Mouse (Mus musculus) stomach, postnatal 0 days (tissue): Measurements from ENCODE around the gene Prcp. TPM values are rescaled to one million over a fixed set of nuclear protein-coding genes. Genes with fewer than 3 reads are reported as not detected.
A peak's percentile ranks its signal among the peaks of the same experiment; 100 is the strongest.

Experiments
- ATAC-seq: fragments of 200-750 bp; cut with Nextera tagmentation; 2 replicates; pipeline ENCODE4 v1.8.0; 2017; ENCODE audit not compliant: low FRiP score, low TSS enrichment
- DNase-seq: peaks from one replicate; pipeline ENCODE4 v3.0.0-alpha.2; 2016; ENCODE audit warnings: low spot score
- H3K27ac ChIP-seq: fragments of 300-500 bp; sonication (generic); replicated peaks from 2 replicates; pipeline ENCODE4 v1.5.1; 2014; ENCODE audit warnings: mild to moderate bottlenecking, control low read depth
- H3K27me3 ChIP-seq: fragments of 300-500 bp; sonication (generic); 2 replicates; pipeline ENCODE4 v1.6.1; 2014; ENCODE audit warnings: low read length; ENCODE audit not compliant: control insufficient read depth, insufficient read depth
- H3K36me3 ChIP-seq: fragments of 300-500 bp; sonication (generic); 2 replicates; pipeline ENCODE4 v1.6.1; 2014; ENCODE audit warnings: low read length, mixed read lengths; ENCODE audit not compliant: control insufficient read depth, insufficient read depth
- H3K4me1 ChIP-seq: fragments of 300-500 bp; sonication (generic); replicated peaks from 2 replicates; pipeline ENCODE4 v1.6.1; 2014; ENCODE audit warnings: antibody characterized with exemption; ENCODE audit not compliant: control insufficient read depth, insufficient read depth
- H3K4me2 ChIP-seq: fragments of 300-500 bp; sonication (generic); replicated peaks from 2 replicates; pipeline ENCODE4 v1.6.1; 2014; ENCODE audit warnings: low read depth, mild to moderate bottlenecking, control low read depth, moderate library complexity
- H3K4me3 ChIP-seq: fragments of 300-500 bp; sonication (generic); 2 replicates; pipeline ENCODE4 v1.5.1; 2014; ENCODE audit warnings: low read depth, low read length, control low read depth
- H3K9ac ChIP-seq: fragments of 300-500 bp; sonication (generic); 2 replicates; pipeline ENCODE4 v1.6.1; 2014; ENCODE audit warnings: mild to moderate bottlenecking, low read length, control low read depth, mixed read lengths
- H3K9me3 ChIP-seq: fragments of 300-500 bp; sonication (generic); 2 replicates; pipeline ENCODE4 v1.6.1; 2016; ENCODE audit warnings: low read length; ENCODE audit not compliant: control insufficient read depth
- CTCF ChIP-seq: IDR thresholded peaks from 2 replicates; pipeline ENCODE4 v1.5.1; 2016; ENCODE audit warnings: antibody characterized with exemption, low read depth, mild to moderate bottlenecking, moderate library complexity
- EP300 ChIP-seq: optimal IDR thresholded peaks from 2 replicates; pipeline ENCODE3; 2016; ENCODE audit warnings: antibody characterized with exemption
- WGBS: fragments of 180-500 bp; shearing (Covaris S2); extraction: QIAGEN DNeasy Blood & Tissue Kit; methylation state at CpG from one replicate; pipeline ENCODE4 v1.1.7; 2014; 5-methylcytosine and 5-hydroxymethylcytosine counted together
- polyA plus RNA-seq: library from polyadenylated mRNA; unstranded; fragments of >200 nt; fragmentation: Nextera tagmentation; extraction: Ambion mirVana; gene quantifications from 2 replicates; pipeline ENCODE4 v1.2.1, GENCODE M21; 2015

Prcp gene
- polyA plus RNA-seq, 1 experiment from 2014 or later: 14.7 TPM

DNA sequence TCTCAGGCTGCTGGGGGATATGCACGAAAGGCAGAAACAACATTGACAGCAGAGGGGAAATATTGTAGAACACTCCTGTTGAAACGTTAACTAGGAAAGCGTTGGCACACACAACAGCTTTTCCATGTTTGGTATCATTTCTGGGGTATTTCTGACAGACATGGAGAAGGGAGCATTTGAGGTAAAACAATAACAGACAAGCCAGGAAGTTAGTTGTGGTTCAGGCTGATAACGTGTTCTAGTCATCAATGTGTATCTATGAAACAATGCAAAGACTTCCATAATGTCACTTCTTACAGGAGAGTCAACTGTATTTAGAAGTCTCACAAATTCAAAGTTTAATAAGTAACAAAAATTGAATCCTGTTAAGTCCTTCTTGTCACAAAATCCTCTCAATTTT lies 2.7 kb upstream of the Prcp start:
- 79% methylated on average over 4 of the region's 4 CpGs for WGBS
- no peak overlapping the region for H3K4me2 ChIP-seq
- no peak overlapping the region for H3K9ac ChIP-seq
- TF ChIP-seq EP300 (no peak), CTCF (no peak)
- H3K4me1 ChIP-seq: peaks cover 4% of the 10 kb centered on the region; the same call in 1 of the 2 replicates
- H3K9me3 ChIP-seq: no peaks in the 10 kb centered on the region
- H3K27me3 ChIP-seq: no peaks in the 10 kb centered on the region
- no peaks in the 10 kb centered on the region for H3K36me3 ChIP-seq
- no peak overlapping the region for H3K4me3 ChIP-seq
- no peak overlapping the region for H3K27ac ChIP-seq
- ATAC-seq: no peak
- DNase-seq: no peak

DNA sequence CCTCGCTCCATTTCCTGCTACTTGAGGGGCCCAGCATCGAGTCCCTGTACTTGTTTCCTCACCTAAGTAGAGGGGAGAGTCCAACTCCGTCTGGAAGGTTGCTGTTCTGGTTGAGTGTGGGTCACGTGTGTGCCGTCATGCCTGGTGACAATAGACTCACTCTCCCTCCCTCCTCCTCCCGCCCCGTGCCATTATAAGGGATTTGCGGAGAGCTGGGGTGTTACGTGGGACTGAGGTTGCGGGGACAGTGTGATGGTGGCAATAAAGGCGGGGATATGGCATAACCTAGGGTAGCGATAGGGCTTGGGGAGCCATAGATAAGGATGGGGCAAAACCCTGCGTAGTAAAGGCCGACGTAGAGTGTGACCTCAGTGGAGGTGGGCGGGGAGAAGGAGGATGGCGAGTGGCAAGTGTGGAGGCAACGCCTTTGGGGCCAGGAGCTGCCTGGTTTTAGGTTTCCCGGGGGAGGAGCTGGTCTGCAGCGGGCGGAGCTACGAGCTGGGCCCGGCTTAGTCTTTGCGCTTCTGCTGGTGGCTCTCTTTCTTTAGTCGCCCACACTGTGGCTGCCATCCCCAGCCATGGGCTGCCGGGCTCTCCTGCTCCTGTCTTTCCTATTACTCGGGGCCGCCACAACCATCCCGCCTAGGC lies 615 bp downstream of the Prcp start:
- H3K27ac ChIP-seq: peak overlapping the region; percentile 98
- H3K4me3 ChIP-seq: peak overlapping the region; percentile 65
- WGBS: 0% methylated on average over 29 of the region's 29 CpGs
- peaks cover 4% of the 10 kb centered on the region; the same call in 1 of the 2 replicates for H3K4me1 ChIP-seq
- H3K27me3 ChIP-seq: no peaks in the 10 kb centered on the region
- H3K4me2 ChIP-seq: peak overlapping the region; percentile 84
- ATAC-seq (peak; percentile 94), DNase-seq (peak; percentile 92)
- H3K9me3 ChIP-seq: no peaks in the 10 kb centered on the region
- peak overlapping the region; percentile 79 for H3K9ac ChIP-seq
- TF ChIP-seq CTCF: no peak
- no peak for TF ChIP-seq EP300
- no peaks in the 10 kb centered on the region for H3K36me3 ChIP-seq

DNA sequence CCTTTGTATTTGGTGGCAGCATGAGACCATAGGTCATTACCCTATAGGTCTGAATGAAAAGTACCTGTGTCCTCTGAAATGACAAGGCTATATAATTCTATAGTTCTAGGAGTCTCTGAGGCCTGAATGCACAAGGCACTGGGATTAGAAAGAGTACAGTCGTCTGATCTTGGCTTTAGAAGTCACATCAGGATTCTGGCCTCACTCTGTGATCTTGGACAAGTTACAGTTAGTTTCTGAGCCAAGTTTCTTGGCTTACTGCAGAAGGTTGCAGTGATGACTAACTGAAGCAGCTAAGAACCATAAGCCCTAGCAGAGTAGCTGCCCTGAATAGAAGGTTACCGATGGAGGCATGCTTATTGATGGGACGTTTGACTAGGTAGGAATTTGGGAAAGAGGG lies 1.8 kb downstream of the Prcp start:
- Histone ChIP-seq H3K4me3 (peak overlapping the region; percentile 65; the same call in 1 of the 2 replicates), H3K4me1 (peaks cover 4% of the 10 kb centered on the region; the same call in 1 of the 2 replicates), H3K27ac (peak overlapping the region; percentile 98; the same call in 1 of the 2 replicates), H3K4me2 (peak overlapping the region; percentile 84; the same call in 1 of the 2 replicates), H3K27me3 (no peaks in the 10 kb centered on the region), H3K9me3 (no peaks in the 10 kb centered on the region), H3K9ac (no peak overlapping the region), H3K36me3 (no peaks in the 10 kb centered on the region)
- ATAC-seq (no peak), DNase-seq (no peak)
- TF ChIP-seq EP300: no peak
- no peak for TF ChIP-seq CTCF
- 19% methylated on average over 3 of the region's 3 CpGs for WGBS

DNA sequence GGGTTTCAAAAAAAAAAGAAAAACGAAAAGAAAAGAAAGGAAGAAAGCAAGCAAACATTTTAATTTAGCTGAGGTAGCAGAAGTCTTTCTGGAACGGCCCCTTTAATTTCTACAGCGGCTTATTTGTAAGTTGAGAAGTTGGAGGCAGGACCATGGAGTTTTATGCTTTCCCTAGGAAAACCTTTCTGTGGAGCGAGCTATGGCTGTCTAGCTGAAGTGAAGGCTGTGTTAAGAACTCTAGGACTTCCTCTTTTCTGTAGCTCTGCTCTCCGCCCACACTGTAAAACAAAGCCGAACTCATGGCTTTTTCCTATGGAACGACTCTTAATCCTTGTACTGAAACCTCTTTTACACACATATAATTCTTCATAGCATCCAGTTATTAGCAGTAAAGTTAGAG lies 2.3 kb downstream of the Prcp start:
- no peak overlapping the region for H3K9ac ChIP-seq
- ATAC-seq: no peak
- H3K27ac ChIP-seq: no peak overlapping the region; the same call in 1 of the 2 replicates
- WGBS: 18% methylated on average over 7 of the region's 7 CpGs
- H3K9me3 ChIP-seq: no peaks in the 10 kb centered on the region
- peaks cover 4% of the 10 kb centered on the region; the same call in 1 of the 2 replicates for H3K4me1 ChIP-seq
- H3K4me3 ChIP-seq: peak overlapping the region; percentile 18; the same call in 1 of the 2 replicates
- no peaks in the 10 kb centered on the region for H3K27me3 ChIP-seq
- DNase-seq: no peak
- TF ChIP-seq EP300: no peak
- no peak for TF ChIP-seq CTCF
- peak overlapping the region; percentile 45 for H3K4me2 ChIP-seq
- H3K36me3 ChIP-seq: no peaks in the 10 kb centered on the region

DNA sequence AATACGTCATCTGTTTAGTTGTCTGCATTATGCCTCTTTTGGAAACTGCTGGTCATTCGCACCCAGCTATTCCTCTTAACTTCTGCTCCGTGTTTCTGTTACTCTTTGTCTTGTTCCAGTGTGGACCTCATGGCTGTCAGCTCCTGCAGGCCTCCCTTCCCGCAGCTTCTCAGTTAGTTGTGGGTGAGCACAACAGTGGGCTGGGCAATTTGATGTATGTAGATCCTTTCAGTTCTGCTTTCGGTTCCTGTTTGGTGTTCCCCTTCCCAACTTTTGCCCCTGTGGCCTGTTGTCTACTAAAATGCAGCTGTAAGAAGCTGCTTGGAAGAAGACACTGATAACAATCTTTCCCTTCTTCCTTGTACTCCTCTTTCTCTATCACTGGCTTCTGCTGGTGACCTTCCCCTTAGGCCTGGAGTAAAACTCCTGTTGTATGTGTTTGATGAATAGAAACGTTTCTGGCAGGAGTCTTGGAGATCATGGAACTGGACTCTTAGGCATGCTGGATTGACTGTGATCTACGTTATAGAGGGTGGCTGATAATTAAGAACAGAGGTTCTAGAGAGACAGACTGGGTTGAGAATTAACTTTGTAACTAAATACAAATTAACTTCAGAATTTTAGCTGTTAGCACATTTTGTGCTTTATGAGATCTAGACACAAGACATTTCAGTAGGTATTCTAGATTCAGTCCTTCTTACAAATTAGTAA lies 4.5 kb downstream of the Prcp start:
- H3K27me3 ChIP-seq: no peaks in the 10 kb centered on the region
- H3K4me3 ChIP-seq: no peak overlapping the region
- no peak overlapping the region for H3K27ac ChIP-seq
- 76% methylated on average over 7 of the region's 7 CpGs for WGBS
- ATAC-seq (no peak), DNase-seq (no peak)
- TF ChIP-seq EP300 (no peak), CTCF (no peak)
- H3K4me1 ChIP-seq: peaks cover 4% of the 10 kb centered on the region; the same call in 1 of the 2 replicates
- no peaks in the 10 kb centered on the region for H3K36me3 ChIP-seq
- H3K4me2 ChIP-seq: no peak overlapping the region
- no peak overlapping the region for H3K9ac ChIP-seq
- no peaks in the 10 kb centered on the region for H3K9me3 ChIP-seq
